Mouse (Mus musculus) layer of hippocampus, postnatal 10 days (tissue): ENCODE measurements around the gene Mrpl37. TPM values are rescaled to one million over a fixed set of nuclear protein-coding genes. Genes with fewer than 3 reads are reported as not detected.
A peak's percentile ranks its signal among the peaks of the same experiment; 100 is the strongest.
"Not testable (repeated sequence)": the region's sequence is repeated elsewhere in the genome, so short reads cannot be mapped to it uniquely, and the experiment has no call there.

ENCODE experiments used
- DNase-seq, 2 experiments: peaks; one replicate each; pipeline ENCODE4 v3.0.0; 2021; ENCODE audit warnings: low spot score in 2 of 2
- long read RNA-seq: library from polyadenylated mRNA; stranded (forward); transcript quantifications from one replicate; pipeline ENCODE4 v2.0.0, GENCODE M21; 2023
- total RNA-seq, 2 experiments: library from RNA; stranded (reverse); gene quantifications; 2 replicates each; pipeline ENCODE4 v1.2.3; 2021

Mrpl37 gene
- 10 to 100 TPM; 63.5 to 74.0 TPM for total RNA-seq
- long read RNA-seq, transcript Mrpl37-201 (7 exons, 1,498 nt), result major isoform, 42 of 47 reads
- long read RNA-seq, partial matches to known transcripts, result 1 of 47 reads
- long read RNA-seq, other reads (novel, unspliced or antisense), result 3 of 47 reads

GRCm38 (mm10) chr4:107066252-107067124 is at the start of gene Mrpl37, which contains the start of gene Cyb5rl:
Mrpl37 (minus strand) TSS chr4:107066868.
Cyb5rl (plus strand) TSS chr4:107066988.
- DNase-seq, result peak; percentile 97 to 98

- no peak for DNase-seq
These were observed 47.6 kb upstream of the Mrpl37 start for GRCm38 (mm10) chr4:107114278-107114677.

- DNase-seq, result not testable (repeated sequence)
These were observed 42.5 kb upstream of the Mrpl37 start for GRCm38 (mm10) chr4:107109181-107109580.

DNA sequence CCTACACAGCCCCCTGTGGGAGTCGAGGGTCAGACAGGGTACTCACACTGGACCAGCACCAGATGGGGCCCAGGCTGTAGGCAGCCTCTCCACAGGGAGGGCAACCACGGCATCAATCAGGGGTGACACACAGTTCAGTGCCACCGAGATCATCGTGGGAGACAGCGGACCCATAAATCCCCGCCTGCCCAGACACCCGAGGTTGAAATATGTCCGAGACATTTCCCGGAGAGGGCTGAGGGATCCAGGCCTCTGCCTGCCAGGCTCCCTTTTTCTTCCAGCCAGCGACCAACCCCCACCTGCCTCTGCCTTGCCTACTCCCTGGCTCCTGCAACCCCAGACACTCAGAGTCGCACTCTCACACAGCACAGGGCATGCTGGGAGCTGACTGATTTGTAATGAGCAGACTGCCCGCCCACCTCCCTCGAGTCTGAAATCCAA is 41.6 kb upstream of the Mrpl37 start:
- peak in 1 of 2 experiments; percentile 32 for DNase-seq

DNA sequence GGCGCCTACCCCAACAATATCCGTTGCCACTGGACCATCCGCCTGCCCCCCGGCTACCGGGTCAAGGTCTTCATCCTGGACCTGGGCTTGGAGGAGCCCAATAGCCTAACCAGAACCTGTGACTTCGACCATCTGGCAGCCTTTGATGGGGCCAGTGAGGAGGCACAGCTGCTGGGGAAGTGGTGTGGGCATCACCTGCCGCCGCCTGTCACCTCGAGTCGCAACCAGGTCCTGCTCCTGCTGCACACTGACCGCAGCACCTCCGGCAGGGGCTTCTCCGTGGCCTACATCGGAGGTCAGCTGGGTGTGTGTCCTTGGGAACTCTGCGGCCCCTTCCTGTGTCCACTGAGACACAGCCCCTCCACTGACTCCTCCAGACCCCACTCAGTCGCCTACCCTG is 40.1 kb upstream of the Mrpl37 start:
- DNase-seq, result no peak

GRCm38 (mm10) chr4:107102220-107102619 is 35.6 kb upstream of the Mrpl37 start:
- no peak for DNase-seq

DNA sequence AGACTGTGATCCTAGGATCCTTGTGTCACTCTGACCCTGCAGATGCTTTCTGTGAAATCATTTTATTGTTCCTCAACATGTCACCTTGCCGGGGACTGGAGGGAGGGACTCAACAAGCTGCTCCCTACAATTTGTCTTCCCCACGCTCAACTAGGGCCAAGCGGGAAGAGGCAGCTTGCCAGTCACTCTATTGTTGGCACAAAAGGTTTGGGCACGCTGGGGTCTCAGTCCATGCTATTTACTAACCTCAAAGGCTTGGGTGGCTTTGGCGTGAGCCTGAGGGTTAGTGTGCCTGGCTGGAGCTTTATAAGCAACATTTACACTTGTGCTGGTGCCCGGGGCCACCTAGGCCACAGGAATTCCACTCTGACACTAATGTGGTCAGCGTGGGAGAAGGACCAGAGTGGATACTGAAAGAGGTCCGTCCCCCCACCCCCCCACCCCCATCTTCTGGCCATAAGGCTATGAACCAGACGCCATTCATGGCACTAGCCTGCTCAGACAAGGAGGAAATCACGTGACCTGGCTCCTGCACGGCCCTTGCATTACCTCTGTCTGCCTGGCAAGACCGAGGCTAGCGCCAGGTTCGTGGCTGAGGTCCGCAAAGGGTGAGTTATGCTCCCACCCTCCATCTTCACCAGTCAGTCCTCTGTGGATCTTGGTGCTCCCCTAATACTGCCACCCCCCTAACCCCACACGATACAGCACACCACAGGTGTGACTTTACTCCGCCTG is 32.3 kb upstream of the Mrpl37 start:
- DNase-seq, result no peak

- no peak for DNase-seq
These were observed 31.7 kb upstream of the Mrpl37 start for GRCm38 (mm10) chr4:107098375-107098774.

DNA sequence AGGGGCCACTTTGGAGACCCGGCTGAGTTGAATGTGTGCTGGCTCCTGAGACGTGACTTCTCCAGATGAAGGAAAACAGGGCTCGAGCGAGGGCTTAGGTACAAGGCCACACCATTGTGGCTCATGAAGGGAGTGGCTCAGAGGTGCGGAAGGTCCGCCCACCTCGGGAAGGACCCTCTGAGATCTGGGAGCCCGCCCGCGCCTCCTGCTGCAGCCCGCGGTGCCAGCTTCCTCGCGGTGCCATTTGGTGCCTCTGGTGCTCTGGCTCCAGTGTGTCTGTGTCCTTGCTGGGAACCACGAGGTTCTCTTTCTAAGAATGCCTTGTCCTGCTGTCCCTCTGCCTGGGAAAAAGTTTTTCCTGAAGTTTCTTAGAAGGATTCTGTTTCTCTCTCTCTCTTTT is 31.2 kb upstream of the Mrpl37 start:
- no peak for DNase-seq

GRCm38 (mm10) chr4:107096841-107097373 is 30.2 kb upstream of the Mrpl37 start, which contains the start of gene Cdcp2:
Cdcp2 (plus strand) TSS chr4:107096891.
- no peak for DNase-seq

DNA sequence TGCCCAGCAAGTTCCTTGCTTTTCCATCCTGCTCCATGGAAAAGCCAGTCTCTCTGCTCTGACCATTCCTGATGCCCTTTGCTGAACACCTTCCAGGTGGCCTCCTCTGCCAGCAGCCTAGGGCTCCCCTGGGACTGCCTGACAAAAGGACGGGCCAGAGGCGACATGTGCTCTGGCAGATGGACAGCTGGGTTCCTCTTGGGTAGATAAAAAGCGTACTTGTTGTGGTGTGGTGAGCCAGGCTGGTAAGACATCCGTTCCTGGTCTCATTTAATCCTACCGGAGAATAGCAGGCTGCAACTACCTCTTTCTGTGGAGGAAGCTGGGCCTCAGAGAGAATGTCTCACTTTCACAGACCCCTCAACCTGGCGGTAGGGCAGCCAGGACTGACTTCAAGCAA is 29.4 kb upstream of the Mrpl37 start:
- DNase-seq, result peak; percentile 25 to 37

DNA sequence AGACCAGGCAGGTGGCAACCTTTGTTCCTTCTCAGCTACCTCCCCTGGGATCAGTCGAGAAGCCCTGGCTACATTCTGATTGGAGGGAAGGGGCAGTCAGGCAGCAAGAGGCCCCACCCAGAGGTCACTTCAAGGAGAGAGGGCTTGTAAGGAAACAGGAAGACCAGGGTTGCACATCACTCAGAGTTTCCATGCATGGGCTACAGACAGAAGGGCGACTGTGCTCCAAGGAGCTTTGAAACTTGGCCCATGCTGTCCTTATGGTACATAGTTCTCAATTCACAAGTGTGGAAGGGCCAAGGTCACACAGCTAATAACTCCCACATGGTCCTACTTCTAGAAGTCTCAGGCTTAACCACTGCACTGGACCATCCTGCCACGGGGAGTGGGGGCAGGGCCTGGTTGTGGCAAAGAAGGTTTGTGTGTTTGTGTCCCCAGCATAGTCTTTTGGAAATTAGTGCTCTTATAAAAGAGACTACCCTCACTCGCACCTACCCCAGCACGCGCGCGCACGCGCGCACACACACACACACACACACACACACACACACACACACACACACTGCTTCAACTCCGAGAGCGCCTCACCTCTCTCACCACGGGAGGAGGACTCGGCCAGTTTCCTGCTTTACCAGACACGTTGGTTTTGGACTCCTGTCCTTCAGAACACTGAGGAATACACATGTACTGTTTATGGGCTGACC is 28.0 kb upstream of the Mrpl37 start:
- DNase-seq, result no peak

GRCm38 (mm10) chr4:107091696-107092095 is 25.0 kb upstream of the Mrpl37 start:
- no peak for DNase-seq

GRCm38 (mm10) chr4:107084858-107085257 is 18.2 kb upstream of the Mrpl37 start:
- DNase-seq, result peak; percentile 64 to 72

DNA sequence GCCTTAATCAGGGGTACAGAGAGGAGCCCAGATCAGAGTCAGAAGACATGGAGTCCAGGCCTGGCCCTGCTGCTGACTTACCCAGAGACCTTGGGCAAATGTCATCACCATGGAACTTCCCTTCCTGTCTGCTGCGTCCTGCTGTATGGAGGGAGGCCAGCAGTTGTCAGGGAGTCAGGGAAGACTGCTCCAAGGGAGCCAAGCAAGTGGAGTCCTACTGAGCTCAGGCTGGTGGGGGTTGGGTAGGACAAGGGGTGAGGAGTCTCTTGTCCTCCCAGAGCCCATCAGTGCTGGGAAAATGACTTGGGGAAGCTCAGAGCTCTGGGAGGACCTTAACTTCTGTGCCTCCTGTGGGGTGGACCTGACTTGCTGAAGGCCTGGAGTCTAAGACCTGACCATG is 17.7 kb upstream of the Mrpl37 start:
- peak in 1 of 2 experiments; percentile 37 for DNase-seq

DNA sequence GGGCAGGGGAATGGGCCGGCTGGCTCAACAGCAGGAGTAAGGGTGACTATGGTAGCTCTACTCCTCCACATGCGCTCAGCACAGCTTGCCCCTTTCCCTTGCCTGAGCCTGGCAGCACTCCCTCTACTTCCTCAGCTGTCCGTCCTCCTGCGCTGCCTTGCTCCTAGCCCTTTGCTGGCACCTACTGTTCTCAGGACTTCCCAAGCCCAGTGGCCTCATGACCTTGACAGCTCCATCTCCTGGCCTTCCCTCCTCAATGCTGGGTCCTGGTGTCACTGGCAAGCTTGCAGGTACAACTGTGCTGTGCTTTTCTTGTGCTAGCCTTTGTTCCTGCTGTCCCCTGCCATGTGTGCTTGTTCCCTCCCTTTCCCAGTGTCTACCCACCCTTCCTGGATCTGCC is 16.5 kb upstream of the Mrpl37 start:
- no peak for DNase-seq

DNA sequence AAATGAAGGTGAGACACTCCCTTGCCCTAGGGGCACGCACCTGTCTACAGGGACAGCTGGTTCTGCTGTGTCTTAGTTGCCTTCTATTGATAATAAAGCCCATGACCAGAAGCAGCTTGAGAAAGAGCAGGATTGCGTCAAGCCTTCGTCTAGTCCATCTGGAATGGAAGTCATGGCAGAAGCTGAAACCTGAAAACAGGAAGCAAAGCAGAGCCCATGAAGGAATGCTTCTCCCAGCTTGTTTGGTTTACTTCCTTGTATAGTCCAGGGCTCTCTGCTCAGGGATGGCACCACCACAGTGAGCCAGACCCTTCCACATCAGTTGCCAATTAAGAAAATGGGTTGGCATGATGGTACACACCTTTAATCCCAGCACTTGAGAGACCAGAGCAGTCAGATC is 15.5 kb upstream of the Mrpl37 start:
- no peak for DNase-seq

DNA sequence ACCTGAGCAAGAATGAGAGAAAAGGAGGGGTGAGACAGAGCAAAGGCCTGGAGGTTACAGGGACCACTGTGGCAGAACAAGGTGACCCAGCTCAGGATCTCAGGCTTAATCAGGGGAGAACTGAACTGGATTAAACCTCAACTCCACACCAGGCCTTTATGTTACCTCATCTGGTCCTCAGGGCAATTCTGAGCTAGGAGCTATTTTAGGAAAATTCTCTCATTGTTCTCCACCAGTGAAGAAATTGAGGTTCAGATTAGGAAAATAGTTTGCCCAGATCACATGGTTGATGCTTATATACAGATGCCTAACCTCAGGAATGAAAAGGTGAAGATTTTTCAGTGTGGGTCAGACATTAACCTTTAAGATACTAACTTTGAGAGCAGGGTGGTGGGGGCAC is 13.0 kb upstream of the Mrpl37 start:
- DNase-seq, result no peak

DNA sequence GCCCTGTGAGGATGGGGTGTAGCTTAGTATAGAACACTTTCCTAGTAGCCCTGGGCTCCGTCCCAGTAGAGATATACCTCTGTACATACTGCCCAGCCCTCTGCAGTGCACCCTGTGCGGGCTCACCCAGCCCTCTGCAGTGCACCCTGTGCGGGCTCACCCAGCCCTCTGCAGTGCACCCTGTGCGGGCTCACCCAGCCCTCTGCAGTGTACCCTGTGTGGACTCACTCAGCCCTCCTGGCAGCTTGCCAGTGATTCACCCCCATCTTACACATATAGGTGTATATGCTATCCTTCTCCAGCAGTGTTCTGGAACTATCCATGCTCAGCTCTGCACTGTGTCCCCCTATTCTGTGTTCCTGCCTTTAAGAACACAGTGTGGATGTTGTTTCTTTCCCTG is 12.2 kb upstream of the Mrpl37 start:
- no peak for DNase-seq

- no peak for DNase-seq
These were observed 8.8 kb upstream of the Mrpl37 start for GRCm38 (mm10) chr4:107075456-107075855.

DNA sequence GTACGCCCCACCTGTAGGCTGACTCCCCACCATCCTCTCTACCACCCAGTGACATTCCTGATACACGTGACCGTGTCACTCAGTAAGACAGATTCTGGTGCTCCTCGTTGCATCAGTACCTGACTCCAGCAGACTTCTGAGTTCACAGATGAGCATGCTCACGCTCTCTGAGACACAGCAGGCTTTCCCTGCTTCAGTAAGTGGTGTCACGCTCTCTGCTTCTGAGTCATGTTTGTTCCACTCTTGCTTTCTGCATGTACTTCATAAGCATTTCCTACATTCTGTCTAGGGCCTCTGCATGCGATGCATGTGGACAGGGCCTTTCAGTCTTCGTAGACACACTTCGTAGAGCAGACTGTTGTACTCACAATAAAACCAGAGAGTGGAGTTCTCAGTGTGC is 5.7 kb upstream of the Mrpl37 start:
- no peak for DNase-seq
